In genomic region chr11:45851516-45852123, GRCm38 (mm10) we compare ENCODE assay signal across 1 mouse cellular context.
TF ChIP-seq lines count a peak whose summit lies in the region.

TSS of gene Clint1 (plus strand) at chr11:45852051.

TF ChIP-seq in MEL, 35 proteins besides CTCF, POLR2A, EP300 and RAD21 (continued from another document):
- TF ChIP-seq GABPA (IDR thresholded peaks at IDR 0.05; ENCODE audit: low read depth, low read length), result no peak
- TF ChIP-seq TAL1 (IDR thresholded peaks at IDR 0.05; ENCODE audit: low read length), result no peak
- TF ChIP-seq USF1 (IDR thresholded peaks at IDR 0.05; ENCODE audit: low read depth, low read length), result peak; percentile 63; the same call in 1 of the 2 replicates
